Mouse (Mus musculus) olfactory bulb, adult 2 months (tissue): ENCODE data around the gene Yif1b.

ENCODE experiments used
- CTCF ChIP-seq: fragments of 200-500 bp; IDR thresholded peaks from 2 replicates; pipeline ENCODE4 v1.5.1; 2012; ENCODE audit warnings: low read depth, mild to moderate bottlenecking, low read length, moderate library complexity; ENCODE audit not compliant: insufficient read depth
- POLR2A ChIP-seq: fragments of 200-500 bp; IDR thresholded peaks from 2 replicates; pipeline ENCODE4 v1.6.1; 2012; ENCODE audit warnings: mild to moderate bottlenecking, low read depth, low read length, moderate library complexity; ENCODE audit not compliant: insufficient read depth

- TF ChIP-seq POLR2A (no peak), CTCF (no peak)
Measured at GRCm38 (mm10) chr7:29202577-29202976, 35.6 kb upstream of the Yif1b start.
